In genomic region chr4:118234711-118235388, GRCm38 (mm10) we compare ENCODE assay signal across 14 mouse cellular contexts. TPM values are rescaled to one million over a fixed set of nuclear protein-coding genes. Genes with fewer than 3 reads are reported as not detected.
A peak's percentile ranks its signal among the peaks of the same experiment; 100 is the strongest.
DNase-seq lines count a peak whose midpoint lies in the region; ATAC-seq and TF ChIP-seq lines count a peak whose summit lies in the region.
"Had no signal": no experiment of that assay in that cellular context is flagged by ENCODE, and none has a peak within 500 bp of the region (broad histone marks: within the 10 kb centered on the region; RNA-seq: fewer than 3 reads in every experiment).

No protein-coding gene starts in this region.

- H3K27ac ChIP-seq in intestine, postnatal 0 days (ENCODE audit: low read depth, low read length), result peak overlapping the region; percentile 78
- H3K27ac ChIP-seq: hindbrain, embryonic 15.5 days; liver, embryonic 12.5 days; midbrain, embryonic 12.5 days; neural tube, embryonic 12.5 days had no signal

- WGBS in intestine, postnatal 0 days, result 61% methylated on average over 11 of the region's 11 CpGs

- no peak overlapping the region for H3K4me3 ChIP-seq in intestine, postnatal 0 days (ENCODE audit: low read depth, low read length)
- H3K4me3 ChIP-seq: hindbrain, embryonic 15.5 days; liver, embryonic 12.5 days; midbrain, embryonic 12.5 days; neural tube, embryonic 12.5 days had no signal

- DNase-seq in adrenal gland, adult (ENCODE audit: inconsistent age in 2 of 2, low spot score in 1 of 2), result peak; percentile 62 to 77
- no peak for DNase-seq in adrenal gland, postnatal 4 days (ENCODE audit: low spot score in 2 of 2)
- peak; percentile 79 for DNase-seq in adrenal gland, adult 2 months
- DNase-seq in kidney, postnatal 36 days, result peak; percentile 84 to 88
- DNase-seq in gastrocnemius, postnatal 14 days, result no peak
- no peak for DNase-seq in spleen, adult 12 weeks (ENCODE audit: low spot score)
- no peak for DNase-seq in cerebellum, adult 11-12 months
- DNase-seq: cerebellum, postnatal 14 days; right cerebral cortex, postnatal 14 days had no signal

- no peak overlapping the region for H3K4me2 ChIP-seq in intestine, postnatal 0 days (replicated peaks; ENCODE audit: low read depth)
- H3K4me2 ChIP-seq: hindbrain, embryonic 15.5 days; liver, embryonic 12.5 days; midbrain, embryonic 12.5 days; neural tube, embryonic 12.5 days had no signal

- ATAC-seq in intestine, postnatal 0 days, result peak; percentile 72
- ATAC-seq: liver, embryonic 12.5 days had no signal

- H3K27me3 ChIP-seq in intestine, postnatal 0 days (replicated peaks; ENCODE audit: control insufficient read depth, insufficient read depth, low read length), result no peaks in the 10 kb centered on the region
- H3K27me3 ChIP-seq: hindbrain, embryonic 15.5 days; liver, embryonic 12.5 days; midbrain, embryonic 12.5 days; neural tube, embryonic 12.5 days had no signal

- no peak overlapping the region for H3K9ac ChIP-seq in intestine, postnatal 0 days (ENCODE audit: low read depth, low read length)
- H3K9ac ChIP-seq: hindbrain, embryonic 15.5 days; liver, embryonic 12.5 days; midbrain, embryonic 12.5 days; neural tube, embryonic 12.5 days had no signal

- no peak for TF ChIP-seq CTCF in intestine, postnatal 0 days (IDR thresholded peaks at IDR 0.05; ENCODE audit: low read depth)

- H3K36me3 ChIP-seq in intestine, postnatal 0 days (ENCODE audit: control insufficient read depth, insufficient read depth), result peaks cover 66% of the 10 kb centered on the region

- no peaks in the 10 kb centered on the region for H3K9me3 ChIP-seq in intestine, postnatal 0 days (ENCODE audit: control insufficient read depth)
- H3K9me3 ChIP-seq: hindbrain, embryonic 15.5 days; liver, embryonic 12.5 days; midbrain, embryonic 12.5 days; neural tube, embryonic 12.5 days had no signal

- intact Hi-C loops in gastrocnemius, postnatal 14 days (cut with DNase I; ENCODE audit: low total_unique reads), result no loop called here

- H3K4me1 ChIP-seq in intestine, postnatal 0 days (replicated peaks; ENCODE audit: control insufficient read depth, insufficient read depth, low read length), result no peaks in the 10 kb centered on the region
- H3K4me1 ChIP-seq: hindbrain, embryonic 15.5 days; midbrain, embryonic 12.5 days; neural tube, embryonic 12.5 days had no signal

RNA-seq across cellular contexts. Expression of gene Kdm4a, which starts 55.0 kb away (rescaled TPM):
- 10 to 100 TPM; 61.5 to 66.3 TPM for total RNA-seq in adrenal gland, postnatal 4 days (2021)
- total RNA-seq in adrenal gland, adult 2 months (2021), result 10 to 100 TPM; 37.5 to 40.1 TPM
- polyA plus RNA-seq in adrenal gland, adult 2 months (2012; rRNA removed), result 25.1 and 29.6 TPM in 2 replicates
- polyA plus RNA-seq in intestine, postnatal 0 days (2015; fragmentation: Nextera tagmentation; extraction: Ambion mirVana), result 11.6 and 13.1 TPM in 2 replicates
- 10 to 100 TPM; 21.4 to 26.2 TPM for total RNA-seq in gastrocnemius, postnatal 14 days (2021)

RNA-seq across cellular contexts. Expression of gene Ptprf, which starts 56.4 kb away (rescaled TPM):
- total RNA-seq in adrenal gland, postnatal 4 days (2021), result 100 to 1,000 TPM; 102 to 120 TPM
- 10 to 100 TPM; 34.9 to 87.8 TPM for total RNA-seq in adrenal gland, adult 2 months (2021)
- polyA plus RNA-seq in adrenal gland, adult 2 months (2012; rRNA removed), result 43.2 and 43.3 TPM in 2 replicates
- 32.8 and 37.9 TPM in 2 replicates for polyA plus RNA-seq in intestine, postnatal 0 days (2015; fragmentation: Nextera tagmentation; extraction: Ambion mirVana)
- 10 to 100 TPM in 1 of 2 experiments, 1 to 10 TPM in 1; 7.7 to 11.7 TPM for total RNA-seq in gastrocnemius, postnatal 14 days (2021)

Comparison
In these comparisons a context has a peak if more than half of its experiments do, and no peak if none do; other contexts are left out.
1. DNase-seq: peak in adrenal gland, adult (2 of 2), adrenal gland, adult 2 months (single experiment) and kidney, postnatal 36 days (2 of 2); none in adrenal gland, postnatal 4 days (0 of 2), gastrocnemius, postnatal 14 days (single experiment), spleen, adult 12 weeks (single experiment) and cerebellum, adult 11-12 months (single experiment).